Mouse (Mus musculus) mature B cell (primary cell): ENCODE measurements around the gene Neurl3.

Source experiments
- in situ Hi-C: fragments of 300-500 bp; cut with MboI; formaldehyde crosslinking; loops from 2 replicates; pipeline ENCODE4 v1.14.3; 2019

Neurl3 gene

GRCm38 (mm10) chr1:36274455-36274854 is at the start of gene Neurl3:
Gene Neurl3 (minus strand): TSS chr1:36274679.
- in situ Hi-C loops, result loop anchor here (25.0 kb wide), 2 partner anchors 412 to 1437 kb away; partner anchors contain the start of genes Fam168b and Plekhb2

GRCm38 (mm10) chr1:36323746-36324448 is 49.4 kb upstream of the Neurl3 start:
- in situ Hi-C loops, result no loop called here

- in situ Hi-C loops, result no loop called here
Observed at GRCm38 (mm10) chr1:36323076-36323475, 48.6 kb upstream of the Neurl3 start.

GRCm38 (mm10) chr1:36321829-36322573 is 47.5 kb upstream of the Neurl3 start:
- in situ Hi-C loops, result no loop called here

GRCm38 (mm10) chr1:36321164-36321563 is 46.7 kb upstream of the Neurl3 start:
- in situ Hi-C loops, result no loop called here

GRCm38 (mm10) chr1:36315776-36316100 is 41.3 kb upstream of the Neurl3 start:
- in situ Hi-C loops, result no loop called here

GRCm38 (mm10) chr1:36314959-36315775 is 40.7 kb upstream of the Neurl3 start:
- in situ Hi-C loops, result no loop called here

GRCm38 (mm10) chr1:36309498-36309901 is 35.0 kb upstream of the Neurl3 start:
- in situ Hi-C loops, result no loop called here

GRCm38 (mm10) chr1:36308966-36309475 is 34.5 kb upstream of the Neurl3 start:
- in situ Hi-C loops, result no loop called here

- in situ Hi-C loops, result no loop called here
Observed at GRCm38 (mm10) chr1:36308451-36308901, 34.0 kb upstream of the Neurl3 start.

- in situ Hi-C loops, result no loop called here
Observed at GRCm38 (mm10) chr1:36307495-36308280, 33.2 kb upstream of the Neurl3 start, which contains the start of gene Arid5a. Gene Arid5a (plus strand): TSS chr1:36307733.

GRCm38 (mm10) chr1:36307121-36307494 is 32.6 kb upstream of the Neurl3 start:
- in situ Hi-C loops, result no loop called here

GRCm38 (mm10) chr1:36306120-36306519 is 31.6 kb upstream of the Neurl3 start:
- in situ Hi-C loops, result no loop called here

GRCm38 (mm10) chr1:36304764-36305163 is 30.3 kb upstream of the Neurl3 start:
- in situ Hi-C loops, result no loop called here

GRCm38 (mm10) chr1:36303381-36304320 is 29.2 kb upstream of the Neurl3 start:
- in situ Hi-C loops, result no loop called here

GRCm38 (mm10) chr1:36302957-36303356 is 28.5 kb upstream of the Neurl3 start:
- in situ Hi-C loops, result no loop called here

- in situ Hi-C loops, result no loop called here
Observed at GRCm38 (mm10) chr1:36302273-36302672, 27.8 kb upstream of the Neurl3 start.

- in situ Hi-C loops, result no loop called here
Observed at GRCm38 (mm10) chr1:36300486-36300885, 26.0 kb upstream of the Neurl3 start.

GRCm38 (mm10) chr1:36299676-36300075 is 25.2 kb upstream of the Neurl3 start:
- in situ Hi-C loops, result no loop called here

GRCm38 (mm10) chr1:36299126-36299525 is 24.6 kb upstream of the Neurl3 start:
- in situ Hi-C loops, result no loop called here
